Mouse (Mus musculus): ENCODE measurements around the gene Vmn1r83.

Vmn1r83 gene

GRCm38 (mm10) chr7:12329381-12329780 lies at the start of gene Vmn1r83:
Gene Vmn1r83 (minus strand): TSS chr7:12329481.
- DNase-seq (ENCODE audit: low read depth, low spot score) = no peak

- no peak for DNase-seq (ENCODE audit: low read depth, low spot score)
These were observed 39.9 kb upstream of the Vmn1r83 start, which contains the start of gene Vmn1r84 for GRCm38 (mm10) chr7:12369173-12369572. Gene Vmn1r84 (minus strand): TSS chr7:12369273.

- DNase-seq (ENCODE audit: low read depth, low spot score) = no peak
These were observed 29.2 kb downstream of the Vmn1r83 start, which contains the start of gene Vmn1r82 for GRCm38 (mm10) chr7:12300130-12300529. Gene Vmn1r82 (plus strand): TSS chr7:12300430.

Data from brain, adult 2 months (tissue).